In the genomic region with DNA sequence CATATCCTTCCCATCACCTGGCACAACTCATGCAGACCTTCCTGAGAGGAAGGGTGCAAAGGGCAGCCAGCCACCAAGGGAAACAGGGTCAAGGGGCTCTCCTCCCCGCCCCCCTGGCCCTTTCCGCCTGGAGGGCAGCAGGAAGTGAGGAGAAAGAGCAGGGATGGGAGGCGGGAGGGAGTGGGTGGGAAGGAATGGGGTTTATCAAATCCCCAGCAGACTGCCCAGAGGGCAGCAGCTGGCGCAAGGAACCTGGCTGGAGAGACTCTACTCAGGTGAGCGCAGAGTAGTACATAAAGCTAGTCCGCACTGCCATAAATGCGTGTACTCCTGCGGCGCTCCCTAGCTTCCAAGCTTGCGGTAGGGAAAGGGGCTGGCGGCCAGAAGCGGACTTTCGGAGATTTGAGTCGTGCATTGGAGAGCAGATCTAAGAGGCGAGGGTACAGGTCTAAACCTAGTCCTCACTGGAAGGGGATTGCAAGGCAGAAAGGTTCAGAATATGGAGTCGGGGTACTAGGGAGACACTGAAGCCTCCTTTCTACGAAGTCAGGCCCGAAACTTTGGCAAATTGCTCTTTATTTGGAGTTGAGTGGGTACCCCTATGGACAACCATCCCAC, we compare ENCODE assay signal across 8 mouse cellular contexts. TPM values are rescaled to one million over a fixed set of nuclear protein-coding genes. Genes with fewer than 3 reads are reported as not detected.
DNase-seq lines count a peak whose midpoint lies in the region; ATAC-seq and TF ChIP-seq lines count a peak whose summit lies in the region.

A gene (plus strand): TSS at position 244 of the 618 bp plus-strand sequence.

- H3K4me1 ChIP-seq in embryonic facial prominence, embryonic 12.5 days = peaks cover 42% of the 10 kb centered on the region
- peaks cover 38 to 61% of the 10 kb centered on the region in 2 experiments for H3K4me1 ChIP-seq in heart, embryonic 14.5 days (ENCODE audit: control insufficient read depth in 2 of 2, insufficient read depth in 2 of 2, low read length in 2 of 2)
- peaks cover 34% of the 10 kb centered on the region for H3K4me1 ChIP-seq in kidney, postnatal 0 days (replicated peaks; ENCODE audit: insufficient read depth, low read length)
- H3K4me1 ChIP-seq in stomach, postnatal 0 days (replicated peaks; ENCODE audit: control insufficient read depth, insufficient read depth) = peaks cover 17% of the 10 kb centered on the region

- intact Hi-C loops in left cerebral cortex, postnatal 25 days (cut with DNase I) = no loop called here

- H3K4me3 ChIP-seq in embryonic facial prominence, embryonic 12.5 days = peak within 1 kb of the TSS; percentile 89
- peak within 1 kb of the TSS; percentile 77 to 88 for H3K4me3 ChIP-seq in heart, embryonic 14.5 days (ENCODE audit: control insufficient read depth in 1 of 2, insufficient read depth in 1 of 2, low read depth in 1 of 2, low read length in 2 of 2)
- H3K4me3 ChIP-seq in kidney, postnatal 0 days (replicated peaks; ENCODE audit: low read depth, low read length) = peak within 1 kb of the TSS; percentile 74
- H3K4me3 ChIP-seq in stomach, postnatal 0 days (ENCODE audit: low read depth, low read length) = peak within 1 kb of the TSS; percentile 76

- DNase-seq in left cerebral cortex, adult 18-20 months (ENCODE audit: low spot score in 2 of 2) = no peak
- no peak for DNase-seq in left cerebral cortex, postnatal 25 days (ENCODE audit: low spot score in 2 of 2)
- peak; percentile 53 for DNase-seq in kidney, postnatal 0 days (ENCODE audit: low spot score)
- DNase-seq in lung, adult 18-20 months = peak; percentile 70 to 80
- peak; percentile 53 for DNase-seq in stomach, postnatal 0 days (ENCODE audit: low spot score)
- no peak for DNase-seq in cerebellum, postnatal 25 days

- TF ChIP-seq CTCF in kidney, postnatal 0 days (IDR thresholded peaks at IDR 0.05; ENCODE audit: low read depth) = peak; percentile 2; the same call in 1 of the 2 replicates
- 0 out of 2 replicates have a peak, but pooled peaks have one; percentile 16 for TF ChIP-seq CTCF in stomach, postnatal 0 days (IDR thresholded peaks at IDR 0.05; ENCODE audit: low read depth)

- peaks cover 38% of the 10 kb centered on the region for H3K36me3 ChIP-seq in embryonic facial prominence, embryonic 12.5 days
- H3K36me3 ChIP-seq in heart, embryonic 14.5 days (ENCODE audit: control insufficient read depth, insufficient read depth, low read length) = peaks cover 54% of the 10 kb centered on the region
- H3K36me3 ChIP-seq in kidney, postnatal 0 days (ENCODE audit: insufficient read depth, low read length) = peaks cover 14% of the 10 kb centered on the region
- peaks cover 6% of the 10 kb centered on the region; the same call in 1 of the 2 replicates for H3K36me3 ChIP-seq in stomach, postnatal 0 days (ENCODE audit: control insufficient read depth, insufficient read depth, low read length)

- no peak for TF ChIP-seq EP300 in stomach, postnatal 0 days (optimal IDR thresholded peaks at IDR 0.05)

- H3K27me3 ChIP-seq in embryonic facial prominence, embryonic 12.5 days = no peaks in the 10 kb centered on the region
- no peaks in the 10 kb centered on the region for H3K27me3 ChIP-seq in heart, embryonic 14.5 days (ENCODE audit: control insufficient read depth, insufficient read depth, low read length)
- no peaks in the 10 kb centered on the region for H3K27me3 ChIP-seq in kidney, postnatal 0 days (ENCODE audit: insufficient read depth, low read length)
- no peaks in the 10 kb centered on the region for H3K27me3 ChIP-seq in stomach, postnatal 0 days (ENCODE audit: control insufficient read depth, insufficient read depth, low read length)

- H3K9ac ChIP-seq in embryonic facial prominence, embryonic 12.5 days = peak within 1 kb of the TSS; percentile 84
- H3K9ac ChIP-seq in heart, embryonic 14.5 days (ENCODE audit: low read length) = peak within 1 kb of the TSS; percentile 92
- H3K9ac ChIP-seq in kidney, postnatal 0 days (ENCODE audit: low read depth, low read length) = peak within 1 kb of the TSS; percentile 74
- peak within 1 kb of the TSS; percentile 82 for H3K9ac ChIP-seq in stomach, postnatal 0 days (ENCODE audit: low read length)

- ATAC-seq in embryonic facial prominence, embryonic 12.5 days (ENCODE audit: insufficient number of reproducible peaks, insufficient read depth, low FRiP score, low TSS enrichment) = no peak
- no peak for ATAC-seq in heart, embryonic 14.5 days (ENCODE audit: insufficient number of reproducible peaks, insufficient read depth, low FRiP score, low read depth)
- no peak for ATAC-seq in kidney, postnatal 0 days (replicated peaks; ENCODE audit: low FRiP score, low read depth)
- ATAC-seq in stomach, postnatal 0 days (ENCODE audit: low FRiP score, low TSS enrichment) = no peak

- H3K4me2 ChIP-seq in embryonic facial prominence, embryonic 12.5 days (replicated peaks) = peak within 1 kb of the TSS; percentile 86
- H3K4me2 ChIP-seq in heart, embryonic 14.5 days (ENCODE audit: low read length) = peak within 1 kb of the TSS; percentile 97
- peak within 1 kb of the TSS; percentile 78 for H3K4me2 ChIP-seq in kidney, postnatal 0 days (ENCODE audit: low read length)
- H3K4me2 ChIP-seq in stomach, postnatal 0 days (replicated peaks; ENCODE audit: low read depth) = peak within 1 kb of the TSS; percentile 71

- H3K9me3 ChIP-seq in embryonic facial prominence, embryonic 12.5 days = no peaks in the 10 kb centered on the region
- H3K9me3 ChIP-seq in heart, embryonic 14.5 days (ENCODE audit: control insufficient read depth, low read length) = no peaks in the 10 kb centered on the region
- H3K9me3 ChIP-seq in kidney, postnatal 0 days (replicated peaks; ENCODE audit: low read length) = no peaks in the 10 kb centered on the region
- H3K9me3 ChIP-seq in stomach, postnatal 0 days (ENCODE audit: control insufficient read depth, low read length) = no peaks in the 10 kb centered on the region

- H3K27ac ChIP-seq in embryonic facial prominence, embryonic 12.5 days = peak within 1 kb of the TSS; percentile 88
- H3K27ac ChIP-seq in heart, embryonic 14.5 days (replicated peaks in 1 of 2; ENCODE audit: control insufficient read depth in 1 of 2, insufficient read depth in 1 of 2, low read depth in 2 of 2, low read length in 2 of 2) = peak within 1 kb of the TSS; percentile 87 to 92
- peak within 1 kb of the TSS; percentile 95 for H3K27ac ChIP-seq in kidney, postnatal 0 days
- peak within 1 kb of the TSS; percentile 86 for H3K27ac ChIP-seq in stomach, postnatal 0 days (replicated peaks)

- 7% methylated on average over 18 of the region's 18 CpGs for WGBS in embryonic facial prominence, embryonic 12.5 days
- 8% methylated on average over 18 of the region's 18 CpGs for WGBS in heart, embryonic 14.5 days
- 5% methylated on average over 18 of the region's 18 CpGs for WGBS in kidney, postnatal 0 days
- WGBS in stomach, postnatal 0 days = 13% methylated on average over 18 of the region's 18 CpGs

RNA-seq across cellular contexts. Expression of the gene that starts here (rescaled TPM):
- total RNA-seq in left cerebral cortex, adult 18-20 months (2021) = 10 to 100 TPM; 13.0 to 15.5 TPM
- 10 to 100 TPM in 1 of 2 experiments, 1 to 10 TPM in 1; 9.3 to 10.1 TPM for total RNA-seq in left cerebral cortex, postnatal 25 days (2021)
- polyA plus RNA-seq in embryonic facial prominence, embryonic 12.5 days (2016; fragmentation: Nextera tagmentation; extraction: Ambion mirVana) = 132 and 134 TPM in 2 replicates
- polyA plus RNA-seq in heart, embryonic 14.5 days (2014; fragmentation: Nextera tagmentation; extraction: Ambion mirVana) = 94.1 and 103 TPM in 2 replicates
- polyA plus RNA-seq in kidney, postnatal 0 days (2015; fragmentation: Nextera tagmentation; extraction: Ambion mirVana) = 87.7 and 88.8 TPM in 2 replicates
- 49.6 and 50.4 TPM in 2 replicates for polyA plus RNA-seq in stomach, postnatal 0 days (2015; fragmentation: Nextera tagmentation; extraction: Ambion mirVana)

Comparison
In these comparisons a context has a peak if more than half of its experiments do, and no peak if none do; other contexts are left out.
1. DNase-seq: peak in kidney, postnatal 0 days (single experiment), lung, adult 18-20 months (2 of 2) and stomach, postnatal 0 days (single experiment); none in left cerebral cortex, adult 18-20 months (0 of 2), left cerebral cortex, postnatal 25 days (0 of 2) and cerebellum, postnatal 25 days (0 of 2).
2. Peak in every context shown above with its lines, with median percentiles within 50 percentile points of each other: H3K27ac ChIP-seq, H3K4me2 ChIP-seq, H3K4me3 ChIP-seq and H3K9ac ChIP-seq.